Mouse (Mus musculus): ENCODE data around the gene Map3k5. TPM values are rescaled to one million over a fixed set of nuclear protein-coding genes. Genes with fewer than 3 reads are reported as not detected.
A peak's percentile ranks its signal among the peaks of the same experiment; 100 is the strongest.
"Not testable (repeated sequence)": the region's sequence is repeated elsewhere in the genome, so short reads cannot be mapped to it uniquely, and the experiment has no call there.

Gene Map3k5
- polyA plus RNA-seq, 2 experiments from 2014 or later = 9.6 to 15.7 TPM

DNA sequence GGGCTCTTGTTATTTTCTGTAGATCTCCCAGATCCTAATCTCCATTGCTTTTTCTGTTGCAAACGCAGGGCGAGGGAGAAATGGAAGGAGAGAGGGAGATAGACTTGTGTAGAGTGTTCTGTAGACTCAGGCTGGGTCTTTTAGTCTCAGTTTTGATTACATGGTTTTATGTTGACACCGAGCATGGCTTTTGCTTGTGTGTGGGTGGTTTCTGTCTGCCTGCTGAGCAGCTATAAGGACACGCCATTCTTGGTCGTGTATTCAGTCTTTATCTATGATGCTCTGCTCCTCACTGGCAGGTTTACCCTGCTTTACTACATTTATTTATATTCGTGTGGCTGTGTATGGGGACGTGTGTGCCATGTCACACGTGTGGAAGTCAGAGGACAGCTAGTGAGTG lies 34.2 kb downstream of the Map3k5 start:
- peak; percentile 63 for ATAC-seq

DNA sequence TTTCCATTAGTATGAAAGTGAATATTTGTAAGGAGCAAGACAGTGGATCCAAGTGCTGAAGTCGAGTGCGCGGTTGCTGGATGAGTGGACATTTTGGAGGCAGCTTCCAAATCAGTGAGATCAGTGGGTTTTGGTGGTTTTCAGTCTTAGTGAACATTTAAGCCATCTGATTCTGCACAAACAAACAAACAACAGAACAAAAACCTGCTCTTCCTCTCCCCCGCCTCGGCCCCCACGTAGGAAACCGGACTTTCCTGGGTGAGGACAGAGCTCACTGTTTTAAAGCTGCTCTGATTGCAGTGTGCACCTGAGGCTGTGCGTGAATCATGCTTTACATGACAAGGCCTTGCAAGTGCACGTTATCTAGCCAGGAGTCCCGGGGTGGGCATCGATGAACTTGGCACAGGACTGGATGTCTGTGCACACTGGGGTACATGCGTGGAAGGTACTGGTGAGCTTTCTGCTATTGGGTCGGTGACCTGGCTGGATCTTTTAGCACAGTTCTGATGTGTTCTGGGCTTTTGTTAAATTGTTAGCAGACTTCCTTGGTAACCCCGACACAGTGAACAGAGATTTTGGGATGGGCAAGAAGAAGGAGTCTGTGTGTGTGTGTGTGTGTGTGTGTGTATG lies 35.7 kb downstream of the Map3k5 start:
- ATAC-seq = no peak

- not testable (repeated sequence) for ATAC-seq
Observed at GRCm38 (mm10) chr10:19971491-19971890, 37.2 kb downstream of the Map3k5 start.

DNA sequence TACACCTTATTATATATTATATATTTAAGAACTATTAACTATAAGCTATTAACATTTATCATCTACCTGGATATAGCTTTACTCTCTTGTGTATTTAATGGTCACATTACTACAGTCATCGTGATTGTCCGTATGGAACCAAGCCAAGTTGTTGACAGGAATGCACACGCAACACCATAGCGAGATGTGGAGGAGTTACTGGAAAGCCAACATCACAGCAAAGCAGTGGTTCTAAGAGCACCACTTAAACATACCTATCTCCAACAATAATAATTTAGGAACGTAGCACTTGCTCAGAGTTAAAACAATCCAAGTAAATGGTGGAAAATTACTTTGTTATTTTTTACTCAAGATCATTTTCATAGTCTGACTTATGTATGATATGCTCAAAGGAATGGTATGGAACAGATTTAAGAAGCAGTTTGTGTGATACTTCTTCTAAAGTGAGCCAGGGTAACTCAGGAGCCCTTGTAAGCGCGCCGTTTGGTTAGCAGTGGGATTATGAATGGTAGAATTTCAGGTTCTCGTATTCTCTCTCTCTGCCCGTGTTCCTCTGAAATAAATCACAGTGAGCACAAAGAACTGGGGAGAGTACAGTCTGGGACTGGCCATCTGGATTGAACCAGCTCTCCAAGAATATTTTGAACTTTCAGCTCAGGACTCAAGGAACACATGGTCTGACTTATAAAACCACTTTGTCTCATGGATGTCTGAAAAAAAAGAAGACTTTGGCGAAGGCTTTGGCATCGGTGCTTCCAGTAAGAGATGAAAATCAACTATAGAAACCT lies 39.2 kb downstream of the Map3k5 start:
- no peak for ATAC-seq

GRCm38 (mm10) chr10:19977557-19977956 lies 43.3 kb downstream of the Map3k5 start:
- no peak for ATAC-seq

DNA sequence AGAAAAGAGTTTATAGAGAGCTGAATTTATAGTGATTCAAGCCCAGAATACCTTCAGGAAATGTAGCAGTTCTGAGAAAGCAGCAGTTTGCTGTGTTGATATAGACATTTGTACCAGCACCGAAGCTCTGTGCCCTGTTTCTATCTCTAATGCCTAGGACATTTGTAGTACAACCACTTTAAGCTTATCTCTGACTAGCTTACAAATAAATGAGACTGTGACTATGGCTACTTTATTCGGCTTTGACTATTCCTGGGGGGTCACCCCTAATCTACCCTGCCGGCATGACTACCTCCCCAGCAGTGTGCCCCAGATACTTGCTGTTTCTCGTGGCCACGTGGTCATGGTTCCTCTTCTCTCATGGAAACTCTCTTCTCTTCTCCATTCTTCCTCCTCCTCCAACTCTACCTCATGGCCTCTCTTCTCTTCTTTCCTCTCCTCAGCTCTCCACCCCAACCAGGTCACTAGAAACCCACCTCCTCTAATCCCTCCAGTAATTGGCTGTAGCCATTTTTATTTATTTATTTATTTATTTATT lies 44.5 kb downstream of the Map3k5 start:
- no peak for ATAC-seq

GRCm38 (mm10) chr10:19987736-19988135 lies 53.5 kb downstream of the Map3k5 start:
- ATAC-seq = no peak

DNA sequence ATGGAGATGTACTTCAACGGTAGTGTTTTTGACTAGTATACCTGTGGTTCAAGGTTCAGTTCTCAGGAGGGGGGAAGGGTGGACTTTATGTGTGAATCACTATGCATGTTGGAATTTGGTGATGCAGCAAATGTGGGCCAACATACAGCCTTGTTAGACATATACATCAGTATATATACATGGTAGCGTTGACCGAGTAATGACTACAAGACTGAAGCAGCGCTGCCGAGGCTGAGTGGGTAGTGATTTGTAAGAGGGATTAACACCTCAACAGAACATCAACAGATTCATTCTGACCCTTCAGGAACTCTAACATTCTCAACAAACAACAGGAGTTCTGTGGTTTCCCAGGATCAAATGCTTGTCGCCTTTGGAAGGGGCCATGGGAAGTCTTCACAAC lies 55.7 kb downstream of the Map3k5 start:
- ATAC-seq = no peak

DNA sequence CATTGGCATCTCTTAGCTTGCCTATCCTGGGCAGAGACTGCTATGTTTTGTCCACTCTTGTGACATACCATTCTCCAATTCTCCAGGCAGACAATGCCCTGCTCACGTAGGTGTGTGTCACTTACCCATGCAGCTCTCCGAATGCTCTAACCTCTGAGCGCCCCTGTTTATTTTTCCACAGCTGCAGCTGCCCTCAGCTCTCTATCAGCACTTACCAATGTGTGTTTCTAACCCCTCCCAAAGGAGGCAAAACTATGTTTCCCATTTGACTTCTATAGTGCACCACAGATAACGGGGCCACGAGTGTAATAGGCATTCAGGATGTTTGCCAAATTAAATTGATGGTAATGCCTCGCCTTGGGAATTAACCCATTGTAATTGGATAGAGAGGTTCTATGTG lies 56.4 kb downstream of the Map3k5 start:
- ATAC-seq = no peak

- ATAC-seq = no peak
Observed at GRCm38 (mm10) chr10:19991237-19991865, 57.1 kb downstream of the Map3k5 start.

GRCm38 (mm10) chr10:19991866-19992252 lies 57.6 kb downstream of the Map3k5 start:
- ATAC-seq = peak; percentile 98

DNA sequence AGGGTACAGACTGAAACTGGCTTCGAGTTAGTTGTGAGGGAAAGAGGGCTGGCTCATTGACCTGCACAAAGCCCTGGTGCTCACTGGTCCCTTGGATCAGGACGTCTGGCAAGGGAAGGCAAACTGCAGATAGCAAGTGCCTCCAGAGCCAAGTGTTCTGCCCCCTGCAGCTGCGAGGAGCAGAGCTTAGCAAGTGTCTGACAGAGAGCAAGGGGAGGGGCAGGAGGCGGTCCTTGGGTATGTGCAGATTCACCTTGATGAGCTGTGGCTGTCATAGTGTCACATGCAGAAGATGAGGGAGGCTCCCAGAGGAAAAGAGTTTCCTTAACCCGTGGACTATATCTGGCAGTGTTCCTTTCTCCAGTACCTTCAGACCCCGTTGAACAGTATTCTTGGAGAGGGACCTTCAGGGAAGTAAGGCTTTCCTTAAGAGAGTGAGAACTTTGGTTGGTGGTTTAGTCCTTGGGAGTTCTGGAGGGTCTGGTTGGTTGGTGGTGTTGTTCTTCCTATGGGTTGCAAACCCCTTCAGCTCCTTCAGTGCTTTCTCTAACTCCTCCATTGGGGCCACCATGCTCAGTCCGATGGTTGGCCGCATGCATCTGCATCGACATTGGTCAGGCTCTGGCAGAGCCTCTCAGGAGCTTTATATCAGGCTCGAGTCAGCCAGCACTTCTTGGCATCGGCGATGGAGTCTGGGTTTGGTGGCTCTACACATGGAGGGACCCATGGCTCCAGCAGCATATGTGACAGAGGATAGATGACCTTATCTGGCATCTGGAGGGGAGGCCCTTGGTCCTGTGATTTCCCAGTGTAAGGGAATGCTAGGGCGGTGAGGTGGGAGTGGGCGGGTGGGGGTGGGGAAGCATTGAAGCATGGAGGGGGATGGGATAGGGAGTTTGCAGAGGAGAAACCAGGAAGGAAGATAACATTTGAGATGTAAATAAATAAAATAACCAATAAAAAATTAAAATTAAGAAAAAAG lies 60.5 kb downstream of the Map3k5 start:
- ATAC-seq = no peak

DNA sequence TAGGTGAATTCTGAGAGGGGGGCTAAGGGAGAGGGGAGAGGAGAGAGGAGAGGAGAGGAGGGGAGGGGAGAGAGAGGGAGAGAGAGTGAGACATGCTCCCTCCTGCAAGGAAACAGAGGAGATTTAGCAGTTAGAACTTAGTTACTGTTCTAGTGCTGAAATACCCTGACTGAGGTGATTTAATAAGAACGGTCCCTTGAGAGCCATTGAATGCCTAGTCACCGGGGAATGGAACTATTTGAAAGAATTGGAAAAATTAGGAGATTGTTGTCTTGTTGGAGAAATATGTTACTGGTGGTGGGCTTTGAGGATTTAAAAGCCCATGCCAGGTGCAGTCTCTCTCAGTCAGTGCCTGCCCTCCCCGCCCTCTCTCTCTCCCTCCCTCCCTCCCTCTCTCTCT lies 61.9 kb downstream of the Map3k5 start:
- ATAC-seq = no peak

GRCm38 (mm10) chr10:19999703-20000407 lies 65.6 kb downstream of the Map3k5 start:
- peak; percentile 48 for ATAC-seq

DNA sequence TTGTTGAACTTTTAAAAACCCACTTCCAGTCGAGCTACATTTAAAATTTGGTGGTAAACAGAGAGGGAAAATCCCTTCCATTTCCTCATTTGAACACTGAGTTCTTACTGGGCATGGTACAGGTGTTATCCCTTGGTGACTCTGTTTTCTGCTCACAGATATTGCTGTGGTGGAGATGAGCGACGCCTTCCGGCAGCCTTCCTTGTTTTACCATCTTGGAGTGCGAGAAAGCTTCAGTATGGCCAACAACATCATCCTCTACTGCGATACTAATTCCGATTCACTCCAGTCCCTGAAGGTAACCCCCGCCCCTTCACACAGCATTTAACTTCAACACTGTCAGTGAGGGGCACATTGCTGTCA lies 66.1 kb downstream of the Map3k5 start:
- peak; percentile 77 for ATAC-seq

- ATAC-seq = no peak
Observed at GRCm38 (mm10) chr10:20001990-20002389, 67.7 kb downstream of the Map3k5 start.

DNA sequence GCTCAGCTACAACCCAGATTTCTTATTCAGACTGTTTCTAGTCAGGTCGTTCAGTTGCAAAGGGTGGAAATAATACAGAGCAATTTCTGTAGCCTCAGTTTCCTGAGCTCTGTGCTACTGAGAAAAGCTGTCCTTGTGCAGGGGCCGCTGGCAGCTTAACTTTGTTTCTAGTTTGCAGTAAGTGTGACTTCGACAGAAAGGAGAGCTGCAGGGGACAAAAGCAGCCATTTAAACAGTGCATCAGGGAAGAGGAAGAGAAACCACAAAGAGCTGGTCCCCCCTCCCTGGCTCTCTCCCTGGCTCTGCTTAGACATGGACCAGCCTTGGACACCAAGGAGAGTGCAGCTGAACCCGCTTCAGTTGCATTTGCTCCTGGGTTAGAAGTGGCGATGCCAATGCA lies 68.7 kb downstream of the Map3k5 start:
- ATAC-seq = no peak

DNA sequence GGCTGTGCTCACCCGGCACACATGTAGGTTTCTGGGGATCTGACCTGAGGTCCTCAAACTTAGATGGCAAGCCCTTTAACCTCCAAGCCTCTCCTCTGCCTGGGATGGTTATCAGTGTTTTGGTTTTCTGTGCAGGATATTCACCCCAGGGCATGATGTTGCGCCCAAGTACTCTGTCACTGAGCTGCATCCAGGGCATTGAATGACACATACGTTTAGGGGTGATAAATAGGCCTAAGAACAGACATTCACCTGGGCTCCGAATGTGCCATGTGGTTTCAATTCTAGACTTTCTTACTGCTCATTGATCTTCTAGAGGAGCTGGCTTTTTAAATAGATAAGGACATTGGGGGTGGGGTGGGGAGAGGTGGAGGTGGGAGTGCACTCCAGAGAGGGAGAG lies 70.5 kb downstream of the Map3k5 start:
- ATAC-seq = no peak

DNA sequence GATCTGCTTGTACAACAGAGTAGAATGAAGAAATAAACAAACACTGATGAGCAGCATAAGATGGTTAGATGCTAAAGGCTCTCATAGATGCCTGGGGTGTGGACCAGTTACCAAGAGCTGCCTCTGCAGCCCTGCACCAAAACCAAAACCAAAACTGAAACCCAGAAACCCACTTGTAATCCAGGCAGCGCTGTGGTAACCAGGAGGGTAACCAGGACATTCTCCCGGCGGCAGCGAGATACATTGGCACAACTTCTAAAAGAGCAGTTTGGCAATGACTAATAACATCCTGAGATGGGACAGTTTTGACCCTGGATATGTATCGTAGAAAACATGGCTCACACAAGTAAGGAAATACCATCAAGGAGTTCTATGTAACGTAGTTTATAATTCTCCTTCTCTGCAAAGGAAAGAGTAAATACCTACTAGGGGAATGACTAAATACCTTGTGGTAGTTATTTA lies 71.2 kb downstream of the Map3k5 start:
- peak; percentile 90 for ATAC-seq

DNA sequence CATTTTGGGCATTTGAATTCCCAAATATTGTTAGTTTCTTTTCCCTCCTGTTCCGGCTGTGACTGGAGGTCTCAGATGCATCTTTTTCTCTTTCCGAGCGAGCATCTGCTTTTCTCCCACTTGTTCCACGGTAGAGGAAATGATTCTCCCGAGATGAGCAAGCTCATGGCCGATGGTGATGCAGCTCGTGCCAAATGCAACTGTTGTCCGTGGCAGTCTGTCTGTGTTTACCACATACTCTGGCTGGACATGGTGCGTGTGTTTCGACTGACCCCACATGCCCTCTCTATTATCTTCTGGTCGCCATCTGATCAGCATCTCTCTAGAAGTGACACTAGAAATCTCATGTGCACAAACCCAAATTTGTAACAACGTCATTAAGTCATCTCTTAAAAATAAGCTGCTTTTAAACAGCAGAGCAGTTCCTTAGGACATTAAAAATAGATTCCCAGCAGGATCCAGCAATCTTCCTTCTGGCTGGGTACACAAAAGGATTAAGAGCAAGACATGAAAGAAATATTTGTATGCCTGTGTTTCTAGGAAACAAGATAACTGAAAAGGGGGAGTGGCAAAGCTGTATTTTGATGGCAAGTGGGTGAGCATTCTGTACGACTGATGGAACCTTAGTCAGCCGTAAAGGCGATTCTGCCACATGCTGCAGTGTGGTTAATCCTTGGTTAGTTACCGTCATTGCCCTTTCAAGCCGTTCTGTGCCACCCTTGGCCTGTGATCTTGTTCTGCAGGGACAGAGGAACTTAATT lies 72.2 kb downstream of the Map3k5 start:
- no peak for ATAC-seq

DNA sequence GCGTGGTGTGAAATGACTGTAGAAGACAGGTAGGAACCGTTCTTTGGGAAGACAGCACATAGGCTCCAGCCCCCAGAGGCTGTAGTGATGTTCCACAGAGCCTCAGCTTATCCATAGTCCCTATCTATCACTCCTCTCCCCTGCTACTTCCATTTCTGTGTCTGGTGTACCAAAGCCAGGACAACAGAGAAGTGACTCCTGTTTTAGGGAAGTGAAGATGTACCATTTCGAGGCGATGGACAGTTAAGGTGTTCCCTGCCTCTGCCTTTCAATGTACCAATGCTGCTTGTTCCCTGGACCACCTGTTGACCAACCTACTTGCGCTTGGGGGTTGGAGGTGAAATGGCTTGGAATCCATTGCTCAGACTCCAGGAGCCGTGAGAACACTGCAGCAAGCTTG lies 75.0 kb downstream of the Map3k5 start:
- ATAC-seq = no peak
